9 mouse cellular contexts compared by ENCODE assay signal in the genomic region with DNA sequence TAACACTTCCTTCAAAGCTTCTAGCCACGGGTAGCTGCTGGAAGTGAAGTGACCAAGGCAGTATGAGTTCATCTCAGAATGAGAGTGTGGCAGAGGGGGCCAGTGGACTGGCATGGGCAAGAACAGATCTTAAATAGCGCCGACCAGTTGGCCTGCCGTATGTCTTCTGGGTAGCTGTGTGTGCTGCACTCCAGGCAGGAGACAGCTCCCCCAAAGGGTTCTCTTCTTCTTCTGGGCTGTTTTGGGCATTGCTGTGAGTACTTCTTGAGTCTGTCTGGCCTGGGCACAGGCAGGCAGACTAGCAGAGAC. TPM values are rescaled to one million over a fixed set of nuclear protein-coding genes. Genes with fewer than 3 reads are reported as not detected.
A peak's percentile ranks its signal among the peaks of the same experiment; 100 is the strongest.
DNase-seq lines count a peak whose midpoint lies in the region; ATAC-seq lines count a peak whose summit lies in the region.
"Had no signal": no experiment of that assay in that cellular context is flagged by ENCODE, and none has a peak within 500 bp of the region (broad histone marks: within the 10 kb centered on the region; RNA-seq: fewer than 3 reads in every experiment).

No protein-coding gene starts in this region.

- DNase-seq in heart, postnatal 10 days = no peak
- no peak for DNase-seq in neural tube, embryonic 11.5 days (ENCODE audit: low spot score)
- DNase-seq in neural tube, embryonic 10.5 days (ENCODE audit: extremely low spot score, low spot score) = no peak
- DNase-seq in right cerebral cortex, postnatal 25 days = no peak
- DNase-seq in kidney, adult 8-10 months = no peak
- DNase-seq: gastrocnemius, postnatal 36 days had no signal

- no peaks in the 10 kb centered on the region for H3K9me3 ChIP-seq in heart, embryonic 13.5 days
- H3K9me3 ChIP-seq in neural tube, embryonic 11.5 days (ENCODE audit: control insufficient read depth, low read length) = no peaks in the 10 kb centered on the region
- H3K9me3 ChIP-seq in intestine, embryonic 16.5 days (ENCODE audit: control insufficient read depth, low read length) = no peaks in the 10 kb centered on the region
- no peaks in the 10 kb centered on the region for H3K9me3 ChIP-seq in stomach, embryonic 16.5 days (replicated peaks; ENCODE audit: control insufficient read depth, low read length)

- H3K4me2 ChIP-seq in heart, embryonic 13.5 days = peak overlapping the region; percentile 43
- H3K4me2 ChIP-seq in neural tube, embryonic 11.5 days (ENCODE audit: low read depth) = peak overlapping the region; percentile 20; the same call in 1 of the 2 replicates
- H3K4me2 ChIP-seq in intestine, embryonic 16.5 days (ENCODE audit: low read depth, low read length) = no peak overlapping the region
- H3K4me2 ChIP-seq in stomach, embryonic 16.5 days (ENCODE audit: low read depth, low read length) = no peak overlapping the region

- H3K27me3 ChIP-seq in heart, embryonic 13.5 days (replicated peaks) = no peaks in the 10 kb centered on the region
- H3K27me3 ChIP-seq in neural tube, embryonic 11.5 days (ENCODE audit: control insufficient read depth, insufficient read depth, low read length) = no peaks in the 10 kb centered on the region
- no peaks in the 10 kb centered on the region for H3K27me3 ChIP-seq in intestine, embryonic 16.5 days (replicated peaks; ENCODE audit: control insufficient read depth, insufficient read depth, low read length)
- H3K27me3 ChIP-seq in stomach, embryonic 16.5 days (ENCODE audit: control insufficient read depth, insufficient read depth, low read length) = no peaks in the 10 kb centered on the region

- peaks cover 97% of the 10 kb centered on the region for H3K4me1 ChIP-seq in heart, embryonic 13.5 days
- peaks cover 75% of the 10 kb centered on the region for H3K4me1 ChIP-seq in neural tube, embryonic 11.5 days (ENCODE audit: control insufficient read depth, insufficient read depth, low read length)
- peaks cover 58% of the 10 kb centered on the region for H3K4me1 ChIP-seq in intestine, embryonic 16.5 days (ENCODE audit: control insufficient read depth, insufficient read depth, low read length)
- H3K4me1 ChIP-seq in stomach, embryonic 16.5 days (ENCODE audit: control insufficient read depth, insufficient read depth, low read length) = peaks cover 62% of the 10 kb centered on the region

- peak overlapping the region; percentile 76 for H3K27ac ChIP-seq in heart, embryonic 13.5 days (replicated peaks)
- H3K27ac ChIP-seq in neural tube, embryonic 11.5 days (ENCODE audit: low read depth, low read length) = peak overlapping the region; percentile 56
- H3K27ac ChIP-seq in intestine, embryonic 16.5 days (ENCODE audit: low read length) = peak overlapping the region; percentile 17; the same call in 1 of the 2 replicates
- H3K27ac ChIP-seq in stomach, embryonic 16.5 days (ENCODE audit: low read length) = peak overlapping the region; percentile 31

- no peak for ATAC-seq in heart, embryonic 13.5 days (ENCODE audit: extremely low read depth, insufficient number of reproducible peaks, low FRiP score, low TSS enrichment)
- ATAC-seq in neural tube, embryonic 11.5 days (ENCODE audit: insufficient read depth, low FRiP score, low TSS enrichment) = no peak
- no peak for ATAC-seq in intestine, embryonic 16.5 days
- ATAC-seq in stomach, embryonic 16.5 days (ENCODE audit: insufficient read depth, low FRiP score) = no peak

- peak overlapping the region; percentile 63; the same call in 1 of the 2 replicates for H3K9ac ChIP-seq in heart, embryonic 13.5 days
- H3K9ac ChIP-seq in neural tube, embryonic 11.5 days (ENCODE audit: low read length) = no peak overlapping the region
- H3K9ac ChIP-seq in intestine, embryonic 16.5 days (ENCODE audit: low read depth, low read length) = no peak overlapping the region
- no peak overlapping the region; the same call in 1 of the 2 replicates for H3K9ac ChIP-seq in stomach, embryonic 16.5 days (ENCODE audit: low read length)

- H3K4me3 ChIP-seq in heart, embryonic 13.5 days = no peak overlapping the region
- H3K4me3 ChIP-seq in neural tube, embryonic 11.5 days (ENCODE audit: low read depth, low read length) = no peak overlapping the region
- H3K4me3 ChIP-seq in intestine, embryonic 16.5 days (ENCODE audit: low read length) = no peak overlapping the region
- H3K4me3 ChIP-seq in stomach, embryonic 16.5 days (replicated peaks; ENCODE audit: low read length) = no peak overlapping the region

- peaks cover 11% of the 10 kb centered on the region; the same call in 1 of the 2 replicates for H3K36me3 ChIP-seq in heart, embryonic 13.5 days
- peaks cover 2% of the 10 kb centered on the region for H3K36me3 ChIP-seq in neural tube, embryonic 11.5 days (ENCODE audit: control insufficient read depth, insufficient read depth, low read length)
- H3K36me3 ChIP-seq in intestine, embryonic 16.5 days (ENCODE audit: control insufficient read depth, insufficient read depth, low read length) = no peaks in the 10 kb centered on the region
- no peaks in the 10 kb centered on the region for H3K36me3 ChIP-seq in stomach, embryonic 16.5 days (ENCODE audit: control insufficient read depth, insufficient read depth, low read length)

- 51% methylated on average over 4 of the region's 4 CpGs for WGBS in heart, embryonic 13.5 days
- WGBS in neural tube, embryonic 11.5 days = 54% methylated on average over 4 of the region's 4 CpGs
- WGBS in intestine, embryonic 16.5 days = 39% methylated on average over 4 of the region's 4 CpGs
- WGBS in stomach, embryonic 16.5 days = 44% methylated on average over 4 of the region's 4 CpGs

- intact Hi-C loops in heart, postnatal 10 days (cut with DNase I) = no loop called here

RNA-seq across cellular contexts. Expression of gene Ssbp3, which starts 29.4 kb away (rescaled TPM):
- polyA plus RNA-seq in heart, embryonic 13.5 days (2015; fragmentation: Nextera tagmentation; extraction: Ambion mirVana) = 59.8 and 61.9 TPM in 2 replicates
- total RNA-seq in heart, postnatal 10 days (2021) = 10 to 100 TPM; 41.6 to 49.9 TPM
- 142 and 145 TPM in 2 replicates for polyA plus RNA-seq in neural tube, embryonic 11.5 days (2014; fragmentation: Nextera tagmentation; extraction: Ambion mirVana)
- 38.0 and 53.4 TPM in 2 replicates for polyA plus RNA-seq in intestine, embryonic 16.5 days (2015; fragmentation: Nextera tagmentation; extraction: Ambion mirVana)
- polyA plus RNA-seq in stomach, embryonic 16.5 days (2015; fragmentation: Nextera tagmentation; extraction: Ambion mirVana) = 48.4 and 52.8 TPM in 2 replicates

Comparison
In these comparisons a context has a peak if more than half of its experiments do, and no peak if none do; other contexts are left out.
1. H3K27ac ChIP-seq: peak in every context shown above with its lines; median percentile 76 in heart, embryonic 13.5 days; 56 in neural tube, embryonic 11.5 days; 31 in stomach, embryonic 16.5 days; 17 in intestine, embryonic 16.5 days.
2. H3K4me2 ChIP-seq: peak in heart, embryonic 13.5 days (single experiment) and neural tube, embryonic 11.5 days (single experiment); none in intestine, embryonic 16.5 days (single experiment) and stomach, embryonic 16.5 days (single experiment).